Mouse (Mus musculus) heart, embryonic 10.5 days (tissue): ENCODE data around the gene Pphln1. TPM values are rescaled to one million over a fixed set of nuclear protein-coding genes. Genes with fewer than 3 reads are reported as not detected.

Experiments used
- DNase-seq: peaks from one replicate; pipeline ENCODE4 v3.0.0-alpha.2; 2017; ENCODE audit warnings: low spot score
- H3K27ac ChIP-seq: fragments of 300-500 bp; sonication (generic); 2 replicates; pipeline ENCODE4 v1.5.1; 2016; ENCODE audit warnings: mild to moderate bottlenecking
- H3K27me3 ChIP-seq: fragments of 300-500 bp; sonication (generic); 2 replicates; pipeline ENCODE4 v1.6.1; 2016; ENCODE audit warnings: mild to moderate bottlenecking; ENCODE audit not compliant: poor library complexity, insufficient read depth, severe bottlenecking
- H3K36me3 ChIP-seq: fragments of 300-500 bp; sonication (generic); 2 replicates; pipeline ENCODE4 v1.6.1; 2016; ENCODE audit warnings: mild to moderate bottlenecking, moderate library complexity
- H3K4me1 ChIP-seq: fragments of 300-500 bp; sonication (generic); 2 replicates; pipeline ENCODE4 v1.6.1; 2016; ENCODE audit warnings: mild to moderate bottlenecking
- H3K4me3 ChIP-seq: fragments of 300-500 bp; sonication (generic); 2 replicates; pipeline ENCODE4 v1.5.1; 2016; ENCODE audit warnings: mild to moderate bottlenecking, moderate library complexity
- H3K9me3 ChIP-seq: fragments of 300-500 bp; sonication (generic); 2 replicates; pipeline ENCODE4 v1.6.1; 2016; ENCODE audit warnings: mild to moderate bottlenecking, moderate library complexity
- WGBS: fragments of 180-500 bp; shearing (Covaris S2); methylation state at CpG from one replicate; pipeline ENCODE4 v1.1.7; 2016; 5-methylcytosine and 5-hydroxymethylcytosine counted together
- polyA plus RNA-seq: library from polyadenylated mRNA; unstranded; fragments of >200 nt; fragmentation: Nextera tagmentation; extraction: Ambion mirVana; gene quantifications from 2 replicates; pipeline ENCODE4 v1.2.1, GENCODE M21; 2016

The Pphln1 gene
- polyA plus RNA-seq, 1 experiment from 2014 or later: 64.8 TPM

DNA sequence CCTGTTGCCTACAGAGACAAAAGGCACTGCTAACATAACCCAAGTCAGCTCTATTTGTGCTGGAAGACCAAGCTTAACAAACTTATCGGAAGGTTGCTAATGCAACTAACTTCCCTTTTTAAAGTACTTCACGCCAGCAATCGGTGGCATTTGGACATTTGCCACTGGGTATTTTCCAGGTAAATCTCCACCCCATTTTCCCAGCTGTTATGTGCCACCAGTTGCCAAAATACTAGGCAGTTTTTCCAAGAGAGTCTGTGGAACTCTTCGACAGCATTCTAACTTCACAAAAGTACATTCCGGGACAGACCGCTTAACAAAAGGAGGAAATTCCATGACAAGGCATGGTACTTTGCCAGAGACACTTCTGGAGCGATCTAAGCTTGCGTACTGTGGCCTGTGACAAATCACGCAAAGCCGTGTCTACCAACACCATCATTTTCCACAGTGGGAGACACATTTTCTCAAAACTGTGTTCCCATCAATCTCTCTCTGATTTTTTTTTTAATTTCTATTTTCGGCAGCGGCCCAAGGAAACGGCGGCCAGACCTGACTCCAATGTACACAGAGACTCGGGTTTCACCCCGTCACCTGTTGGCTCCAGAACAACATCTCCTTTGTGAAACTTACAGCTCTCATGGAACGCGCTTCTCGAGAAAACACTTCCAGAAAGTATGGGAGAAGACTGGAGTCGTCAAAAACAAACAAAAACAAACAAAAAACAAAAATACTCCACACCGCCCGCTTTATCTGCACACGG, 120.2 kb downstream of the Pphln1 start:
- Histone ChIP-seq H3K36me3 (no peaks in the 10 kb centered on the region), H3K4me3 (peak overlapping the region; percentile 89), H3K27me3 (no peaks in the 10 kb centered on the region), H3K9me3 (no peaks in the 10 kb centered on the region), H3K4me1 (peaks cover 70% of the 10 kb centered on the region), H3K27ac (peak overlapping the region; percentile 97)
- 2% methylated on average over 23 of the region's 23 CpGs for WGBS
- DNase-seq: no peak

DNA sequence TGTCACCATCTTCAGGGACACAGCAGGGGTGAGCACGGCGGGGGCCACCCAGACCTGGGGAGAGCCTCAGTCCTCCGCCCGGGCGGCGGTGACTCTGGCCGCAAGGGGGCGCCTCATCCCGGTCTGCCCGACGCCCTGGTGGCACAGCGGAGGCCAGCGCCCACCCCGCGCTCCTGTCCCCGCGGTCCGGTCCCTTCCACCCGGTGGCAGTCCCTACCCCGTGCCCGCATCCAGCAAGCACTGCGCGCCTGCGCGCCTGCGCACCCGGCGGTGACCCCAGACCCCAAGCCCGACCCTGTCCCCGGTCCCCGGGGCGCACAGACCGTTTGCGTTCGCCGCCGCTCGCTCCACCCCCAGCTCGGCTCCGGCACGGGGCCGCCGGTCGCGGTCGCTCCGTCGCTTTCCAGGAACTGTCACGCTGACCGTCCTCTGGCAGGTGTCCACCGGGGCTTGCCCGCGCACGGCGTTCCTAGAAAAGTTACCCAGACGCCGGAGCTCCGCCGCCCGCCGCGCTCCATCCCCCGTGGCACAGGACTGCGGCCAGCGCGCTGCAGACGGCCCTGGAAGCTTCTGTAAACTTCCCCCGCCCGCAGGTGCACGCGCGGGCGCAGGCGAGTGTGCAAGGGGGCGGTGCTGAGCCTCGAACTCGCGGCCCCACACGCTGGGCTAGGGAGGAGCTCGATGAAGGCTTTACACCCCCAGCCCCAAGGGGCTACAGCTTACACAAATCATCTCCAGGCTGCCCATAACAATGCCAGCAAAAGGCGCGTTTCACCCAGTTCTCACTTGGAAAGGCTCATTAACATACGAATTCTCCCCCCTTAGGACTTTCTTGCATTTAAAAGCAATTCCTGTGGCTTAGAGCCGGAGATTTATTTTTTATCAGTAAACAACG, 121.0 kb downstream of the Pphln1 start:
- peaks cover 70% of the 10 kb centered on the region for H3K4me1 ChIP-seq
- WGBS: under 1% methylated on average over 85 of the region's 85 CpGs

GRCm38 (mm10) chr15:93519836-93520826, 122.0 kb downstream of the Pphln1 start:
- no peaks in the 10 kb centered on the region for H3K27me3 ChIP-seq
- H3K4me1 ChIP-seq: peaks cover 65% of the 10 kb centered on the region
- H3K27ac ChIP-seq: peak overlapping the region; percentile 97
- 3% methylated on average over 17 of the region's 17 CpGs for WGBS
- H3K9me3 ChIP-seq: no peaks in the 10 kb centered on the region
- peak; percentile 85 for DNase-seq
- peak overlapping the region; percentile 89 for H3K4me3 ChIP-seq
- no peaks in the 10 kb centered on the region for H3K36me3 ChIP-seq

More for the DNA sequence above, 121.0 kb downstream of the Pphln1 start:
- peak overlapping the region; percentile 97 for H3K27ac ChIP-seq
- H3K9me3 ChIP-seq: no peaks in the 10 kb centered on the region
- H3K36me3 ChIP-seq: no peaks in the 10 kb centered on the region
- peak; percentile 89 for DNase-seq
- H3K4me3 ChIP-seq: peak overlapping the region; percentile 89
- no peaks in the 10 kb centered on the region for H3K27me3 ChIP-seq

DNA sequence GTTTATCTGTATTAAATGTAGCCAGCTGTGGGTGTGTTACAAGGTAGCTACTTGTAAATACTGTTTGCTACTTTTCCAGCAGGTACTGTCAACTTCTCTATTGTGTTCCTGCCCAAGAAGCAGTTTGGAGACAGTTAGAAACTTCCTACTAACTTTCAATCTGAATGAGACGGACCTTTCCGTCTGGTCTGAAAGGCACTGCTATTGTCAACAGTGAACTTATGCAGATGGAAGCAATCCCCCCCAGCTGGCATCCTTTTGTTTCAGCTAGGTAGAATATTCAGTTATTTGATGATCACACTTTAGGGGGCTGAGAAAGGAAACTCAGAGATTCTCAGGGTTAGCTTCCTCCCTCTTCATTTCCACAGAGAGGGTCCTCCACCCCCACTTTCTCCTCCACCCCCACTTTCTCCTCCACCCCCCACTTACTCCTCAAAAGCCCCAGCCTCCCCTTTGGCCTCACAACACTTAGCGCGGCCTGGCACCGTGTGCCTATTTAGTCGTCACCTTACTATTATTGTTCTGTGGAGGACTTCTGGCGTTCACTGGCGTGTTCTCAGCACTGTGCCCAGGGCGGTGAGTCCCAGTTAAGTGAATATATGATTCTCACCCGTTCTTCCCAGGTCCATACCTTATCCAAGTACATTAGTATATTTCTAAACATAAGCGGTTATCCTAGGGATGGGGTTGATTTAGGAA, 123.1 kb downstream of the Pphln1 start:
- no peak for DNase-seq
- H3K27me3 ChIP-seq: no peaks in the 10 kb centered on the region
- no peaks in the 10 kb centered on the region for H3K9me3 ChIP-seq
- peak overlapping the region; percentile 12; the same call in 1 of the 2 replicates for H3K4me3 ChIP-seq
- H3K4me1 ChIP-seq: peaks cover 66% of the 10 kb centered on the region
- H3K27ac ChIP-seq: peak overlapping the region; percentile 97
- 17% methylated on average over 11 of the region's 11 CpGs for WGBS
- H3K36me3 ChIP-seq: no peaks in the 10 kb centered on the region

DNA sequence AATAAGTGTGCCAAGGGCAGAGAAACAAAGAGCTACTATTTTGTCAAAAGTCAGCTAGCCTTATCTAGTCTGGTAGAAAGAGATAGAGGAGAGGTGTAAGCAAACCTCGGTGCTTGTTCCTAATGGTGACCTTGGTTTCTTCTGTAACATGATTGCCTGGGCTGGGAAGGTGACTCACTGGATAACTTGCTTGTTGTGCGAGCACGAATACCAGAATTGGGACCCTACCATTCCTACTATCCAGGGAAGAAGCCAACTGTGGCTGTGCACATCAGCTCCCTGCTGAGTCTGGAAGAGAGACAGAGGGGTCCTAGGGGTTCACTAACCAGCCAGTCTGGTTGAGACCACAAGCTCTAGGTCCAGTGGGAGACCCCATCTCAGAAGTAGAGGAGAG, 123.6 kb downstream of the Pphln1 start:
- peaks cover 66% of the 10 kb centered on the region for H3K4me1 ChIP-seq

DNA sequence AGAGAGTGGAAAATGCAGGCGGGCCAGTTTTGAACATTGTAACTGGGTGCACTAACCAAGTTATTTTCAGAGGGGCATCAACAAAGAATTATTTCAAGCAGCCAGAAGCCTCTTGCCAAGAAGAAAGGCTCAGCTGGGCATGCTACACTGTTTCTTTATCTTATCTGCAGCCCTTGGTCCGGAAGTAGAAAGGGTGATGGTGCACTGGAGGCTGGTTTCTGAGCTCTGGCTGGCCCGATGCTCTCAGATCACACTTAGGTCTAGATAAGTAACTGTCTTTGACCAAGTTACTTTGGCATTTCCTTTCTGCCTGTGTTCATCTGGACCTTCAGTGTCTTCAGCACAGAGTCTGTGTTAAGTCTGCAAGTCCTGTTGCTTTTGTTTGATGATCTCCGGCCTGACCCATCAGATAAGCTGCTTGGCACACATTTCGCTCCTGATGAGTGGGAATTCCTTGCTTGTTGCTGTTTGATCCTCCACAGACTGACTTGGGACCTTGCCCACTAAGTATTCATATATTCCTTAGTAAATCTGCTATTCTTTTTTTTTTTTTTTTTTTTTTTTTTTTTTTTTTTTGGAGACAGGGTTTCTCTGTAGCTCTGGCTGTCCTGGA, 127.3 kb downstream of the Pphln1 start:
- WGBS: 17% methylated on average over 5 of the region's 5 CpGs
- Histone ChIP-seq H3K27me3 (no peaks in the 10 kb centered on the region), H3K9me3 (no peaks in the 10 kb centered on the region), H3K27ac (no peak overlapping the region), H3K36me3 (no peaks in the 10 kb centered on the region), H3K4me3 (no peak overlapping the region), H3K4me1 (peaks cover 79% of the 10 kb centered on the region)
- no peak for DNase-seq

More for the DNA sequence above, 123.6 kb downstream of the Pphln1 start:
- no peaks in the 10 kb centered on the region for H3K27me3 ChIP-seq
- no peaks in the 10 kb centered on the region for H3K9me3 ChIP-seq
- no peaks in the 10 kb centered on the region for H3K36me3 ChIP-seq
- WGBS: 12% methylated on average over 3 of the region's 3 CpGs
- peak overlapping the region; percentile 12; the same call in 1 of the 2 replicates for H3K4me3 ChIP-seq
- peak overlapping the region; percentile 97 for H3K27ac ChIP-seq
- DNase-seq: no peak

DNA sequence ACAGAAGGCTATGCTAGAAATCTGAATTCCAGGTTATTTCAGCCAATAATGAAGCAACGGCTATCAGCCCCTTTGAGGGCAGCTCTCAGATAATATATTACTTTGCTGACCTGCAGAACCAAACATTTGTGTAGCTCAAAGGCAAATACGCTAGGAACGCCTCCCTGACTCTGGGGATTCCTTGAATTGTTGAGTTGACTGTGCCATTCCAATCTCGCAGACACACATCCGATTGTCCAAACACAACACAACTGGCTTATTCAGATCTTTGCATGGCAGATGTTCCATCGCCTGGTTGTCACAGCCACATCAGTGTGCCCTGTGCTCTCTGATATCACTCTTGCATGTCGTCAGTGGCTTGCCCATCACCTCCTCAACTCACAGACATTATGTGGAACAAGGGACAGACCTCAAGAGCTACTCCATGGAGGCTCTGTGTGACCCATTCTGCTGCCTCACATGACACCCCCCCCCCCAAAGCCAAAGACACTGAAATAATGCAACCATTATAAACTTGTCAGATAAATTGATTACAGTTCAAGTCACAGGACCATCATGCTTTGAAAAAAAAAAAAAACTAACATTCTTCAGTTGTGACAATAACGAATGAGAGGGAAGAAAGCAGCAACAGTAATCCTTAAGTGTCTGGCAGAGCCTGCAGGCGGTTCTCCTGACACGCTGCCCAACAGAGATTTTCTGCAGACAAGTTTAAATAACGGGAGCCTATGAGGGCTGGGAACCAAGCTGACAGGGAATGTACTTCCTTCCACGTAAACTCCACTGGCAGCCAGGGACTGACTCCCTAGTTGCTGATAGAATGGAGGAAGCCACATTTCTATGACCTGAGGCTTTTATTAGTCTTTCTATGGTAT, 131.9 kb downstream of the Pphln1 start:
- Histone ChIP-seq H3K27me3 (no peaks in the 10 kb centered on the region), H3K4me3 (no peak overlapping the region), H3K9me3 (no peaks in the 10 kb centered on the region), H3K27ac (peak overlapping the region; percentile 64), H3K36me3 (no peaks in the 10 kb centered on the region), H3K4me1 (peaks cover 72% of the 10 kb centered on the region)
- WGBS: 32% methylated on average over 12 of the region's 12 CpGs
- DNase-seq: no peak

DNA sequence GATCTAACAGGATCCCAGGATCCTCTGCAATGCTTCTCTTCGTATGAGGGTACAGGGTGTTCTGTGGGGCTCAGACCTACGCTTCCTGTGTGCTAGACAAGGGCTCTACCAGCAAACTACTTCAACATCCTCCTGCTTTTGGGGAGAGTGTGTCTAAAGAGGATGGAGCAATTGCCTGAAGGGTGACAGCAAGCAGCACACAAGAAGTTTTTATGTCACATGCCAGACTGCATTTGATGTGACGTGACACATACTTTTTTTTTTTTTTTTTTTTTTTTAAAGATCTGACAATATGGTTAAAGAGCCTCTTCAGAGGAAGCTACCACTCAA, 132.5 kb downstream of the Pphln1 start:
- Histone ChIP-seq H3K36me3 (no peaks in the 10 kb centered on the region), H3K27me3 (no peaks in the 10 kb centered on the region), H3K27ac (peak overlapping the region; percentile 64), H3K4me1 (peaks cover 66% of the 10 kb centered on the region), H3K4me3 (no peak overlapping the region), H3K9me3 (no peaks in the 10 kb centered on the region)
- WGBS: 58% methylated on average over 3 of the region's 3 CpGs
- no peak for DNase-seq

DNA sequence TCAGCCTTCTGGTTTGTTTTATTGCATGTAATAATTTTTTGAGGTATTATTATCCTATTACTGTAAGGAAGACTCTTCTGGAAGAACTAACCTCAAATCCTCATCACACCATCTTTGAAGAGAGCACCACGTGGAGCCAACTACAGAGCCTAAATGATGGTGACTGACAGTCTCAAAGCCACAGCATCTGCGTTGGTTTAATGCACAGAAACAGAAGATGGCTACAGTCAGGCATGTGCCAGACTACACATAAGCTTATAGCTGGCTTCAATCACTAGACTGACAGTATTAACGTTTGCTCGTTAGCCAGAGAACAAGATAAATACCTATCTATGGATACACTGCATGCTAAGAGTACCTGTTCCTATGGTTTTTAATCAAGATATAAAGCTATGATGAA, 138.0 kb downstream of the Pphln1 start:
- H3K36me3 ChIP-seq: no peaks in the 10 kb centered on the region
- no peak overlapping the region for H3K27ac ChIP-seq
- no peak overlapping the region for H3K4me3 ChIP-seq
- no peaks in the 10 kb centered on the region for H3K9me3 ChIP-seq
- no peak for DNase-seq
- H3K4me1 ChIP-seq: peaks cover 67% of the 10 kb centered on the region
- WGBS: 80% methylated on average over 4 of the region's 4 CpGs
- H3K27me3 ChIP-seq: no peaks in the 10 kb centered on the region

- Histone ChIP-seq H3K27me3 (no peaks in the 10 kb centered on the region), H3K4me3 (no peak overlapping the region), H3K4me1 (peaks cover 59% of the 10 kb centered on the region), H3K27ac (peak overlapping the region; percentile 63), H3K9me3 (no peaks in the 10 kb centered on the region), H3K36me3 (no peaks in the 10 kb centered on the region)
- no peak for DNase-seq
- WGBS: 65% methylated on average over 7 of the region's 7 CpGs
Observed at GRCm38 (mm10) chr15:93537745-93538144, 139.6 kb downstream of the Pphln1 start.
